Mouse (Mus musculus): ENCODE measurements at regions not wholly inside any gene's neighbourhood (a gene's known extent, or its start where the extent isn't known, plus 50 kb on each side); places are given as distances from the start of the nearest gene placed in this dataset.

DNA sequence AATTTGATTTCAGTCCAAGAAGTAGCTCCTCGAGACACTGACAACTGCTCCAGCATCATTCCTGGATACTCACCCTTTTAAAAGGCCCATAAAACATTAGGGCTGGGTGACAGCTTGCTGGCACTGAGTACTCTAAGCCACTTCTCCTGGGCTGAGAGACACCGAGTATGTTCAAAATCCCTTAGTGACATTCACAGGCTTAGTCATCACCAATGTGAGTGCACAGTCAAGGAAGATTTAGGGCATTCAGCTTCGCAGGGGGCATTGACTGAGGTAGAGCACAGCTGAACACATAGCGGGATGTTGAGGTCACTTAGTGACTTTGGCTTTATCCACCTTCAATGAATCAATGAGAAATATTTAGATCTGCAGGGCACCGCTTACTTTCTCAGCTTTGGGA lies 210.8 kb upstream of the Hnrnpa3 start:
- ATAC-seq (replicated peaks; ENCODE audit: low FRiP score, low read depth) (no peak), DNase-seq (ENCODE audit: low spot score) (no peak)
- Histone ChIP-seq H3K27me3 (ENCODE audit: insufficient read depth, low read length) (no peaks in the 10 kb centered on the region), H3K36me3 (ENCODE audit: insufficient read depth, low read length) (no peaks in the 10 kb centered on the region), H3K4me2 (ENCODE audit: low read length) (no peak overlapping the region), H3K9ac (ENCODE audit: low read depth, low read length) (no peak overlapping the region), H3K9me3 (replicated peaks; ENCODE audit: low read length) (no peaks in the 10 kb centered on the region), H3K4me1 (replicated peaks; ENCODE audit: insufficient read depth, low read length) (no peaks in the 10 kb centered on the region), H3K4me3 (replicated peaks; ENCODE audit: low read depth, low read length) (no peak overlapping the region), H3K27ac (no peak overlapping the region)
- 58% methylated on average over 5 of the region's 5 CpGs for WGBS
- TF ChIP-seq CTCF (IDR thresholded peaks at IDR 0.05; ENCODE audit: low read depth): no peak

DNA sequence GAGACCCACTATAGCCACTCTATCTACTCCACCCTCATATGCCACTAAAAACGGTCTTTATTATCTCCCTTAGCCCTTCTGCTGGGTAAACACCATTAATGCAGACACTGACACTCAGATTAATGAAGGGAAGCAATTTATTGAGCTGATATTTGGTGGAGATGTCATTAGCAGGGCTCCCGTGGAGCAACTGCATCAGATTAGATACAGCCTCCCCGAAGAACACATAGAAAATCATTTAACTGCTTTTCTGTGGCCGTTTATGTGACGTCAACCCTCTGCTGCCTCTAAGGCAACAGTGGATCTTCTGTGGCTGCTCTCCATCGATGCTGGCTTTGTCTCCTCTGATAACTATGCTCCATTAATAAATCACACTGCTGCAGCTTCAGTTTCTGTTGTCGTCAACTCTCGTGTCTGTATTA lies 207.2 kb upstream of the Hnrnpa3 start:
- TF ChIP-seq CTCF (IDR thresholded peaks at IDR 0.05; ENCODE audit: low read depth): no peak
- WGBS: 33% methylated on average over 8 of the region's 8 CpGs
- no peaks in the 10 kb centered on the region for H3K36me3 ChIP-seq (ENCODE audit: insufficient read depth, low read length)
- no peak for ATAC-seq (replicated peaks; ENCODE audit: low FRiP score, low read depth)
- H3K27ac ChIP-seq: no peak overlapping the region
- no peak overlapping the region for H3K4me2 ChIP-seq (ENCODE audit: low read length)
- H3K27me3 ChIP-seq (ENCODE audit: insufficient read depth, low read length): no peaks in the 10 kb centered on the region
- H3K9ac ChIP-seq (ENCODE audit: low read depth, low read length): no peak overlapping the region
- no peaks in the 10 kb centered on the region for H3K4me1 ChIP-seq (replicated peaks; ENCODE audit: insufficient read depth, low read length)
- no peak overlapping the region for H3K4me3 ChIP-seq (replicated peaks; ENCODE audit: low read depth, low read length)
- DNase-seq (ENCODE audit: low spot score): no peak
- no peaks in the 10 kb centered on the region for H3K9me3 ChIP-seq (replicated peaks; ENCODE audit: low read length)

DNA sequence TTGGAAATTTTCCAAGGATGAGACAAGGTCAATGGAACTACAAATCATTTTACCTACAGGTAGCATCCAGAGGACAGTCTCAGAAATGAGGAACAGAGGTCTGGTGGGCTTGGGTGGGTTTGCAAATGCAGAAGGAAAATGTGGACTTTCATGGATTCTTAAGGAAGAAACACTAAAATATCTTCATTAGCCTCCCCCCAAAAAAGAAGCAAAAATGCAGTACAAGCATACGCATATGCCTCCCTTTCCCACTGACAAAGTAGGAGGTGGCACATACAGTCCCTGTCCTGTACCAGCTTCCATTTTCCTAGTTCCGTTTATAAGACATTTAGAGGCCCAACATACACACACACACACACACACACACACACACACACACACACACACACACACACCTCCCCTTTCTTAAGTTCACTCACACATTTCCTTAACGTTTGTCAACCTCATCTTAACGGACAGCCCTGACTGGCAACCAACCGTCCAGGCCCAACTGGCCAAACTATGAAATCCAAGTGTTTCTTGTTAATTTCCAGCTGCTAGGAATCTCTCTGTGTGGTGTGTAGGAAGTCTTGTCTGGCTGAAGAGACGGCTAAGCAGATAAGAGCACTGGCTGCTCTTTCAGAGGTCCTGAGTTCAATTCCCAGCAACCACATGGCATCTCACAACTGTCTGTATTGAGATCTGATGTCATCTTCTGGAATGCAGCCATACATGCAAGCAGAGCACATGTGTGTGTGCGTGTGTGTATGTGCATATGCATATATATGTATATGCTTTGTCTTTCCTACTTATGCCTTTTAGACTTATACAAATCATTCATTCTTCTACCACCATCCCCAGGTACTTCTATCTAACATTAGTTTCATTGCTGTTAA lies 206.6 kb upstream of the Hnrnpa3 start:
- WGBS: 77% methylated on average over 7 of the region's 7 CpGs
- no peaks in the 10 kb centered on the region for H3K36me3 ChIP-seq (ENCODE audit: insufficient read depth, low read length)
- H3K9me3 ChIP-seq (replicated peaks; ENCODE audit: low read length): no peaks in the 10 kb centered on the region
- no peaks in the 10 kb centered on the region for H3K27me3 ChIP-seq (ENCODE audit: insufficient read depth, low read length)
- no peaks in the 10 kb centered on the region for H3K4me1 ChIP-seq (replicated peaks; ENCODE audit: insufficient read depth, low read length)
- H3K27ac ChIP-seq: no peak overlapping the region
- H3K4me2 ChIP-seq (ENCODE audit: low read length): no peak overlapping the region
- TF ChIP-seq CTCF (IDR thresholded peaks at IDR 0.05; ENCODE audit: low read depth): no peak
- no peak for ATAC-seq (replicated peaks; ENCODE audit: low FRiP score, low read depth)
- H3K9ac ChIP-seq (ENCODE audit: low read depth, low read length): no peak overlapping the region
- H3K4me3 ChIP-seq (replicated peaks; ENCODE audit: low read depth, low read length): no peak overlapping the region
- no peak for DNase-seq (ENCODE audit: low spot score)

DNA sequence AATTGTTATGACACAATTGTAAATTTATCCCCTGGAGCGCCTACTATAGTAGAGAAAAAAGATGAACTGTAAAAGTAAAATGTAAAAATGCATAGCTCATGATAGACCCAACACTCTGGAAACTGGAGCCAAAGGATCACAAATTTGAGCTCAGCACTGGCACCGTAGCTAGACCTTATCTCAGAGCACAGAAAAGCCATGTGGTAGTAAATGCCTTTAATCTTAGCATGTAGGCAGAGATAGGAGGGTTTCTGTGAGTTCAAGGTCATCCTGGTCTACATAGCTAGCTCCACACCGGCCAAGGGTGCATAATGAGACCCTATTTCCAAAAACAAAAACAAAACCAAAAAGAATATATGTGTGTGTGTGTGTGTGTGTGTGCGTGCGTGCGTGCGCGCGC lies 203.6 kb upstream of the Hnrnpa3 start:
- no peak for TF ChIP-seq CTCF (IDR thresholded peaks at IDR 0.05; ENCODE audit: low read depth)
- no peak overlapping the region for H3K9ac ChIP-seq (ENCODE audit: low read depth, low read length)
- H3K9me3 ChIP-seq (replicated peaks; ENCODE audit: low read length): no peaks in the 10 kb centered on the region
- 95% methylated on average over 9 of the region's 9 CpGs for WGBS
- no peak for DNase-seq (ENCODE audit: low spot score)
- ATAC-seq (replicated peaks; ENCODE audit: low FRiP score, low read depth): no peak
- no peak overlapping the region for H3K27ac ChIP-seq
- no peaks in the 10 kb centered on the region for H3K27me3 ChIP-seq (ENCODE audit: insufficient read depth, low read length)
- no peaks in the 10 kb centered on the region for H3K36me3 ChIP-seq (ENCODE audit: insufficient read depth, low read length)
- H3K4me2 ChIP-seq (ENCODE audit: low read length): no peak overlapping the region
- H3K4me3 ChIP-seq (replicated peaks; ENCODE audit: low read depth, low read length): no peak overlapping the region
- no peaks in the 10 kb centered on the region for H3K4me1 ChIP-seq (replicated peaks; ENCODE audit: insufficient read depth, low read length)

DNA sequence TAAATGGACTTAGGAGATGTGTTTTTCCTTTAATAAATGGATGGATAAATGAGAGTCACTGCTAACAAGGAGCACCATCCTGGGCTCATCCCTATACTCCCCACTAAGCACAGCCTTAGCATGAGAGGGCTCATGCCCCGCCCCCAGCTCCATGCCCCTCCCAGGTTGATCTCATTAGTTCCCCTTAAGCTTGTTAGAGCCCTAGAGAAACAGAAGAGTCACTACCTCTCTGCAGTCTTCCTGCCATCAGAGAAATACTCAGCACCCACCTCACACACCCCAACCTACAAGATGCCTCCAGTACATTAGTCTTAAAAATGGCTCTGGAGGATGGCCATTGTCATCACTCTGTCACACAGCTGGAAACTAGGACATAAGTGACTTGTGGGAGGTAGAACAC lies 202.8 kb upstream of the Hnrnpa3 start:
- ATAC-seq (replicated peaks; ENCODE audit: low FRiP score, low read depth) (no peak), DNase-seq (ENCODE audit: low spot score) (no peak)
- H3K9me3 ChIP-seq (replicated peaks; ENCODE audit: low read length): no peaks in the 10 kb centered on the region
- H3K4me2 ChIP-seq (ENCODE audit: low read length): no peak overlapping the region
- no peaks in the 10 kb centered on the region for H3K27me3 ChIP-seq (ENCODE audit: insufficient read depth, low read length)
- H3K9ac ChIP-seq (ENCODE audit: low read depth, low read length): no peak overlapping the region
- H3K4me3 ChIP-seq (replicated peaks; ENCODE audit: low read depth, low read length): no peak overlapping the region
- H3K27ac ChIP-seq: no peak overlapping the region
- TF ChIP-seq CTCF (IDR thresholded peaks at IDR 0.05; ENCODE audit: low read depth): no peak
- no peaks in the 10 kb centered on the region for H3K36me3 ChIP-seq (ENCODE audit: insufficient read depth, low read length)
- no peaks in the 10 kb centered on the region for H3K4me1 ChIP-seq (replicated peaks; ENCODE audit: insufficient read depth, low read length)
- 94% methylated on average over 1 of the region's 1 CpGs for WGBS

DNA sequence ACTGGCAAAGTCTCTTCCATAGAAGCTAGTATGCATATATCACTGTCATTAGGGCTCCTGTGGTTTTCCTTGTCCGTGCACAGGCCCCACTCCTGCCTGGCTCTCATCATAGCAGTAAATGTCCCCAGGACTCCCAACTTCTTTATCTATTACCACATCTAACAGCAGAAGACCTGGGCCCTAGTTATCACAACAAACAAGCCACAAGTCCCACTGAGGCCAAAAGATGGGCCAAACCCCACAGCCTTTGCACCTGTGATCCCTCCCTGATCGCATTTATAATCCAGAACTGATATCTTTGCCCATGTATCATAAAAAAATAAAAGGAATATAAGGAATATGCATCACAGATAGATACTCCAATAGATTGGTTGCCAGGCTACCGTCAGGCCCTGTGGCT lies 201.6 kb upstream of the Hnrnpa3 start:
- Histone ChIP-seq H3K9me3 (replicated peaks; ENCODE audit: low read length) (no peaks in the 10 kb centered on the region), H3K4me2 (ENCODE audit: low read length) (no peak overlapping the region), H3K36me3 (ENCODE audit: insufficient read depth, low read length) (no peaks in the 10 kb centered on the region), H3K9ac (ENCODE audit: low read depth, low read length) (no peak overlapping the region), H3K27ac (no peak overlapping the region), H3K27me3 (ENCODE audit: insufficient read depth, low read length) (no peaks in the 10 kb centered on the region), H3K4me1 (replicated peaks; ENCODE audit: insufficient read depth, low read length) (no peaks in the 10 kb centered on the region), H3K4me3 (replicated peaks; ENCODE audit: low read depth, low read length) (no peak overlapping the region)
- TF ChIP-seq CTCF (IDR thresholded peaks at IDR 0.05; ENCODE audit: low read depth): no peak
- no peak for DNase-seq (ENCODE audit: low spot score)
- WGBS: 88% methylated on average over 3 of the region's 3 CpGs
- ATAC-seq (replicated peaks; ENCODE audit: low FRiP score, low read depth): no peak

DNA sequence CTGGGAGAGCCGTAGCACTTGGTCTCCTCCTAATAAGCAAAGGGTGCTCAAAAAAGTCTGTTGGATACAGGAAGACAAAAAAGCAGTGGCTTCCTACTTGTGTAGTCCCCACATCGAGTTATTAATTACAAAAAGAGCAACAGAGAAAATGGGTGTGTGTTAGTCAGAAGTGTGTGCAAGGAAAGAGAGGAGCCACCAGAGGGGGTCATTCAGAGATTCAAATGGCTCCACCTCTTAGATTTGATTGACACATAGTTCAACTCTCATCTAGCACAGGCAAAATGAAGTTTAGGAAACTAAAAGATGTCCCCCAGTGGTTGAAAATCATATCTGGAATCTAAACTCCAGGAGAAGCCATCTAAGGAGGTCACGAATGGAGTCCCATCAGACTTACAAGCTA lies 200.2 kb upstream of the Hnrnpa3 start:
- H3K4me2 ChIP-seq (ENCODE audit: low read length): no peak overlapping the region
- DNase-seq (ENCODE audit: low spot score) (no peak), ATAC-seq (replicated peaks; ENCODE audit: low FRiP score, low read depth) (no peak)
- no peak overlapping the region for H3K27ac ChIP-seq
- no peak overlapping the region for H3K4me3 ChIP-seq (replicated peaks; ENCODE audit: low read depth, low read length)
- no peaks in the 10 kb centered on the region for H3K4me1 ChIP-seq (replicated peaks; ENCODE audit: insufficient read depth, low read length)
- no peak overlapping the region for H3K9ac ChIP-seq (ENCODE audit: low read depth, low read length)
- no peaks in the 10 kb centered on the region for H3K27me3 ChIP-seq (ENCODE audit: insufficient read depth, low read length)
- TF ChIP-seq CTCF (IDR thresholded peaks at IDR 0.05; ENCODE audit: low read depth): no peak
- H3K36me3 ChIP-seq (ENCODE audit: insufficient read depth, low read length): no peaks in the 10 kb centered on the region
- no peaks in the 10 kb centered on the region for H3K9me3 ChIP-seq (replicated peaks; ENCODE audit: low read length)
- WGBS: 82% methylated on average over 3 of the region's 3 CpGs
